Mouse (Mus musculus) heart, adult 2 months (tissue): Measurements from ENCODE around the gene Inha. TPM values are rescaled to one million over a fixed set of nuclear protein-coding genes. Genes with fewer than 3 reads are reported as not detected.
A peak's percentile ranks its signal among the peaks of the same experiment; 100 is the strongest.

Experiments used
- DNase-seq, 2 experiments: peaks; one replicate each; pipeline ENCODE4 v3.0.0; 2021
- H3K27ac ChIP-seq: fragments of 200-600 bp; 2 replicates; pipeline ENCODE4 v1.8.1; 2022
- H3K27me3 ChIP-seq: fragments of 200-500 bp; 2 replicates; pipeline ENCODE4 v1.6.1; 2012; ENCODE audit warnings: mild to moderate bottlenecking, low read length, inconsistent platforms, mixed read lengths; ENCODE audit not compliant: control insufficient read depth, insufficient read depth
- H3K36me3 ChIP-seq: fragments of 200-500 bp; 2 replicates; pipeline ENCODE4 v1.6.1; 2012; ENCODE audit warnings: low read length, inconsistent platforms; ENCODE audit not compliant: control insufficient read depth, insufficient read depth
- H3K4me1 ChIP-seq: fragments of 200-500 bp; 2 replicates; pipeline ENCODE4 v1.6.1; 2011; ENCODE audit warnings: low read length; ENCODE audit not compliant: control insufficient read depth, insufficient read depth
- H3K4me3 ChIP-seq: fragments of 200-600 bp; 2 replicates; pipeline ENCODE4 v1.8.1; 2022
- H3K79me2 ChIP-seq: fragments of 200-500 bp; replicated peaks from 2 replicates; pipeline ENCODE4 v1.6.1; 2012; ENCODE audit warnings: mild to moderate bottlenecking, inconsistent platforms, low read length, moderate library complexity, mixed read lengths; ENCODE audit not compliant: control insufficient read depth, insufficient read depth
- H3K9ac ChIP-seq: fragments of 200-500 bp; 2 replicates; pipeline ENCODE4 v1.6.1; 2012; ENCODE audit warnings: low read depth, mild to moderate bottlenecking, control low read depth, inconsistent platforms, low read length, mixed read lengths
- CTCF ChIP-seq: fragments of 200-600 bp; IDR thresholded peaks from 2 replicates; pipeline ENCODE4 v1.8.1; 2022; ENCODE audit warnings: antibody characterized with exemption, mild to moderate bottlenecking, moderate library complexity
- EP300 ChIP-seq: fragments of 200-500 bp; IDR thresholded peaks from 2 replicates; pipeline ENCODE4 v1.6.1; 2011; ENCODE audit warnings: low read depth, low read length, control low read depth; ENCODE audit not compliant: insufficient read depth
- POLR2A ChIP-seq: fragments of 200-500 bp; IDR thresholded peaks from 2 replicates; pipeline ENCODE4 v1.6.1; 2011; ENCODE audit warnings: mild to moderate bottlenecking, low read depth, low read length, control low read depth; ENCODE audit not compliant: insufficient read depth
- WGBS: fragments of 180-500 bp; shearing (Covaris S2); methylation state at CpG from one replicate; pipeline ENCODE4 v1.1.7; 2018; 5-methylcytosine and 5-hydroxymethylcytosine counted together
- intact Hi-C: fragments of 180-260 bp; cut with DNase I; formaldehyde crosslinking; loops from one replicate; pipeline ENCODE4 v1.15.1; 2025
- polyA plus RNA-seq: library from polyadenylated mRNA; depleted of rRNA; stranded (reverse); fragments of >200 nt; gene quantifications from 2 replicates; pipeline ENCODE4 v1.2.3, GENCODE M21; 2012
- total RNA-seq, 2 experiments: library from RNA; stranded (reverse); gene quantifications; 2 replicates each; pipeline ENCODE4 v1.2.3; 2021

Inha gene
- total and polyA plus RNA-seq, 3 experiments = 4.1 to 20.4 (median 4.3) TPM

- no peaks in the 10 kb centered on the region for H3K36me3 ChIP-seq
- WGBS = 67% methylated on average over 9 of the region's 9 CpGs
- H3K79me2 ChIP-seq = no peaks in the 10 kb centered on the region
- H3K4me1 ChIP-seq = peaks cover 1% of the 10 kb centered on the region; the same call in 1 of the 2 replicates
- intact Hi-C loops = no loop called here
- H3K4me3 ChIP-seq = no peak overlapping the region
- DNase-seq = no peak
- H3K27ac ChIP-seq = no peak overlapping the region
- H3K9ac ChIP-seq = no peak overlapping the region
- no peaks in the 10 kb centered on the region for H3K27me3 ChIP-seq
- no peak for TF ChIP-seq EP300
- TF ChIP-seq POLR2A = no peak
- no peak for TF ChIP-seq CTCF
Observed at GRCm38 (mm10) chr1:75538597-75539190, 31.8 kb downstream of the Inha start.

- H3K36me3 ChIP-seq = no peaks in the 10 kb centered on the region
- TF ChIP-seq EP300 = no peak
- no peak for TF ChIP-seq POLR2A
- no peak for TF ChIP-seq CTCF
- intact Hi-C loops = no loop called here
Observed at GRCm38 (mm10) chr1:75541496-75541895, 34.6 kb downstream of the Inha start.

GRCm38 (mm10) chr1:75544351-75544750, 37.5 kb downstream of the Inha start:
- intact Hi-C loops = no loop called here
- no peaks in the 10 kb centered on the region for H3K36me3 ChIP-seq
- H3K9ac ChIP-seq = no peak overlapping the region
- H3K4me3 ChIP-seq = no peak overlapping the region
- H3K4me1 ChIP-seq = peaks cover 4% of the 10 kb centered on the region
- H3K27me3 ChIP-seq = 0 out of 2 replicates have a peak, but pooled peaks cover 2% of the 10 kb centered on the region
- no peak for DNase-seq
- WGBS = 73% methylated on average over 6 of the region's 6 CpGs
- no peak overlapping the region for H3K27ac ChIP-seq
- TF ChIP-seq CTCF (no peak), POLR2A (no peak)
- H3K79me2 ChIP-seq = no peaks in the 10 kb centered on the region

More at GRCm38 (mm10) chr1:75541496-75541895, 34.6 kb downstream of the Inha start:
- WGBS = 89% methylated on average over 7 of the region's 7 CpGs
- Histone ChIP-seq H3K9ac (no peak overlapping the region), H3K4me3 (no peak overlapping the region), H3K27me3 (0 out of 2 replicates have a peak, but pooled peaks cover 2% of the 10 kb centered on the region), H3K27ac (no peak overlapping the region), H3K79me2 (no peaks in the 10 kb centered on the region), H3K4me1 (peaks cover 4% of the 10 kb centered on the region)
- DNase-seq = no peak

GRCm38 (mm10) chr1:75545965-75546956, 39.4 kb downstream of the Inha start, which contains the start of gene Slc4a3:
TSS of gene Slc4a3 (plus strand) at chr1:75546266.
- H3K4me1 ChIP-seq = peaks cover 4% of the 10 kb centered on the region
- peak within 1 kb of the TSS; percentile 94 for H3K9ac ChIP-seq
- H3K27me3 ChIP-seq = 0 out of 2 replicates have a peak, but pooled peaks cover 2% of the 10 kb centered on the region
- WGBS = 2% methylated on average over 64 of the region's 64 CpGs
- DNase-seq = peak; percentile 80
- intact Hi-C loops = loop anchor here (5.0 kb wide), 1 partner anchor 39 kb away; the partner anchor contains the start of genes Inha and Obsl1
- H3K79me2 ChIP-seq = no peaks in the 10 kb centered on the region
- no peaks in the 10 kb centered on the region for H3K36me3 ChIP-seq
- TF ChIP-seq CTCF = peak; percentile 30
- no peak for TF ChIP-seq POLR2A
- H3K4me3 ChIP-seq = peak within 1 kb of the TSS; percentile 73
- H3K27ac ChIP-seq = peak within 1 kb of the TSS; percentile 83

- WGBS = 93% methylated on average over 13 of the region's 13 CpGs
- no peak overlapping the region for H3K9ac ChIP-seq
- peaks cover 4% of the 10 kb centered on the region for H3K4me1 ChIP-seq
- H3K27me3 ChIP-seq = 0 out of 2 replicates have a peak, but pooled peaks cover 2% of the 10 kb centered on the region
- peak overlapping the region; percentile 83; the same call in 1 of the 2 replicates for H3K27ac ChIP-seq
- H3K36me3 ChIP-seq = no peaks in the 10 kb centered on the region
- DNase-seq = no peak
- TF ChIP-seq EP300 = no peak
- TF ChIP-seq CTCF = no peak
- no peak for TF ChIP-seq POLR2A
- H3K79me2 ChIP-seq = no peaks in the 10 kb centered on the region
- intact Hi-C loops = loop anchor here (5.0 kb wide), 1 partner anchor 40 kb away; the partner anchor contains the start of genes Inha and Obsl1
- no peak overlapping the region for H3K4me3 ChIP-seq
Observed at GRCm38 (mm10) chr1:75547351-75547750, 40.5 kb downstream of the Inha start.
